Mouse (Mus musculus) liver, postnatal 0 days (tissue): ENCODE measurements around the gene Ncoa1. TPM values are rescaled to one million over a fixed set of nuclear protein-coding genes. Genes with fewer than 3 reads are reported as not detected.

Experiments used
- ATAC-seq: fragments of 200-750 bp; cut with Nextera tagmentation; 2 replicates; pipeline ENCODE4 v1.8.0; 2017; ENCODE audit warnings: mild to moderate bottlenecking, moderate library complexity
- DNase-seq: peaks from one replicate; pipeline ENCODE4 v3.0.0-alpha.2; 2016
- H3K27ac ChIP-seq: fragments of 300-500 bp; sonication (generic); 2 replicates; pipeline ENCODE4 v1.5.1; 2014; ENCODE audit warnings: antibody characterized with exemption, moderate library complexity, mild to moderate bottlenecking, low read depth
- H3K27me3 ChIP-seq: fragments of 300-500 bp; sonication (generic); 2 replicates; pipeline ENCODE4 v1.6.1; 2014; ENCODE audit warnings: low read length, control low read depth, mixed read lengths; ENCODE audit not compliant: insufficient read depth
- H3K36me3 ChIP-seq: fragments of 300-500 bp; sonication (generic); replicated peaks from 2 replicates; pipeline ENCODE4 v1.6.1; 2014; ENCODE audit warnings: mild to moderate bottlenecking, control low read depth, low read length, moderate library complexity, mixed read lengths; ENCODE audit not compliant: insufficient read depth
- H3K4me1 ChIP-seq: fragments of 300-500 bp; sonication (generic); 2 replicates; pipeline ENCODE4 v1.6.1; 2014; ENCODE audit warnings: antibody characterized with exemption, mild to moderate bottlenecking, control low read depth; ENCODE audit not compliant: insufficient read depth
- H3K4me2 ChIP-seq: fragments of 300-500 bp; sonication (generic); 2 replicates; pipeline ENCODE4 v1.6.1; 2014; ENCODE audit warnings: low read depth, mild to moderate bottlenecking, low read length, moderate library complexity, mixed read lengths
- H3K4me3 ChIP-seq: fragments of 300-500 bp; sonication (generic); 2 replicates; pipeline ENCODE4 v1.5.1; 2014; ENCODE audit warnings: low read depth, low read length
- H3K9ac ChIP-seq: fragments of 300-500 bp; sonication (generic); replicated peaks from 2 replicates; pipeline ENCODE4 v1.6.1; 2014; ENCODE audit warnings: mild to moderate bottlenecking, moderate library complexity
- H3K9me3 ChIP-seq: fragments of 300-500 bp; sonication (generic); 2 replicates; pipeline ENCODE4 v1.6.1; 2016; ENCODE audit warnings: mild to moderate bottlenecking, control low read depth, low read length, mixed read lengths
- CTCF ChIP-seq: sonication (generic); IDR thresholded peaks from 2 replicates; pipeline ENCODE4 v1.5.1; 2016; ENCODE audit warnings: antibody characterized with exemption, low read depth
- EP300 ChIP-seq: IDR thresholded peaks from 2 replicates; pipeline ENCODE4 v1.6.1; 2016; ENCODE audit warnings: antibody characterized with exemption, low read depth, mild to moderate bottlenecking
- WGBS: fragments of 180-500 bp; shearing (Covaris S2); extraction: QIAGEN DNeasy Blood & Tissue Kit; methylation state at CpG from one replicate; pipeline ENCODE4 v1.1.7; 2014; ENCODE audit not compliant: insufficient replicate concordance; 5-methylcytosine and 5-hydroxymethylcytosine counted together
- polyA plus RNA-seq: library from polyadenylated mRNA; unstranded; fragments of >200 nt; fragmentation: Nextera tagmentation; extraction: Ambion mirVana; gene quantifications from 2 replicates; pipeline ENCODE4 v1.2.1, GENCODE M21; 2015

Gene Ncoa1
- polyA plus RNA-seq, 1 experiment from 2014 or later = 2.2 TPM

- Histone ChIP-seq H3K4me3 (no peak overlapping the region), H3K9me3 (no peaks in the 10 kb centered on the region), H3K4me2 (no peak overlapping the region), H3K9ac (no peak overlapping the region), H3K27ac (no peak overlapping the region), H3K27me3 (no peaks in the 10 kb centered on the region), H3K36me3 (0 out of 2 replicates have a peak, but pooled peaks cover under 1% of the 10 kb centered on the region), H3K4me1 (0 out of 2 replicates have a peak, but pooled peaks cover 2% of the 10 kb centered on the region)
- 87% methylated on average over 13 of the region's 13 CpGs for WGBS
- no peak for DNase-seq
- no peak for ATAC-seq
- no peak for TF ChIP-seq EP300
- TF ChIP-seq CTCF = no peak
Measured at GRCm38 (mm10) chr12:4201454-4202200, 275.4 kb downstream of the Ncoa1 start.

- Histone ChIP-seq H3K4me1 (no peaks in the 10 kb centered on the region), H3K27me3 (no peaks in the 10 kb centered on the region), H3K27ac (no peak overlapping the region), H3K9me3 (no peaks in the 10 kb centered on the region), H3K36me3 (no peaks in the 10 kb centered on the region), H3K4me2 (no peak overlapping the region), H3K9ac (no peak overlapping the region), H3K4me3 (no peak overlapping the region)
- DNase-seq = no peak
- no peak for ATAC-seq
- WGBS = 87% methylated on average over 11 of the region's 11 CpGs
- TF ChIP-seq EP300 (no peak), CTCF (no peak)
Measured at GRCm38 (mm10) chr12:4199271-4199670, 277.7 kb downstream of the Ncoa1 start.

- WGBS = 70% methylated on average over 4 of the region's 4 CpGs
- H3K9me3 ChIP-seq = no peaks in the 10 kb centered on the region
- H3K4me1 ChIP-seq = no peaks in the 10 kb centered on the region
- H3K9ac ChIP-seq = no peak overlapping the region
- no peaks in the 10 kb centered on the region for H3K27me3 ChIP-seq
- H3K36me3 ChIP-seq = no peaks in the 10 kb centered on the region
- H3K4me2 ChIP-seq = no peak overlapping the region
- no peak overlapping the region for H3K4me3 ChIP-seq
- TF ChIP-seq CTCF = no peak
- TF ChIP-seq EP300 = no peak
- ATAC-seq (peak; percentile 38; the same call in 1 of the 2 replicates), DNase-seq (no peak)
- H3K27ac ChIP-seq = no peak overlapping the region
Measured at GRCm38 (mm10) chr12:4198702-4199101, 278.3 kb downstream of the Ncoa1 start.

Other genes with a start within 250 kb of the Ncoa1 start
- 2.7 and 2.8 TPM in 2 replicates for gene Ptrhd1, start 243.2 kb downstream of the Ncoa1 start, polyA plus RNA-seq
- gene Cenpo, start 242.9 kb downstream of the Ncoa1 start, polyA plus RNA-seq = 3.9 and 4.7 TPM in 2 replicates
- 15.3 and 17.5 TPM in 2 replicates for gene Itsn2, start 115.5 kb upstream of the Ncoa1 start, polyA plus RNA-seq
- not detected in 2 replicates for gene Gm3625, start 115.7 kb upstream of the Ncoa1 start, polyA plus RNA-seq